Mouse (Mus musculus) MEL (cell line): ENCODE data around the gene Ddx19b. TPM values are rescaled to one million over a fixed set of nuclear protein-coding genes. Genes with fewer than 3 reads are reported as not detected.

Source experiments
- DNase-seq: peaks from one replicate; pipeline ENCODE4 v3.0.0; 2011; ENCODE audit warnings: low read depth, low spot score
- H3K27ac ChIP-seq: 2 replicates; pipeline ENCODE4 v1.5.1; 2012; ENCODE audit warnings: low read depth, mild to moderate bottlenecking, control low read depth, low read length, moderate library complexity; ENCODE audit not compliant: control insufficient read depth
- H3K27me3 ChIP-seq, 2 experiments: fragments of 150-350 bp in 1 of 2; sonication (generic) in 1 of 2; 2 replicates each; pipeline ENCODE4 v1.6.1; 2012; ENCODE audit warnings: low read length in 2 of 2, mild to moderate bottlenecking in 2 of 2, improper control_type of control experiment in 1 of 2, moderate library complexity in 1 of 2; ENCODE audit not compliant: insufficient read depth in 2 of 2, control insufficient read depth in 1 of 2
- H3K36me3 ChIP-seq, 2 experiments: 2 replicates each; pipeline ENCODE4 v1.6.1; 2012 to 2014; ENCODE audit warnings: low read length in 2 of 2, improper control_type of control experiment in 1 of 2, inconsistent platforms in 1 of 2, mild to moderate bottlenecking in 1 of 2; ENCODE audit not compliant: insufficient read depth in 2 of 2, control insufficient read depth in 1 of 2
- H3K4me1 ChIP-seq, 2 experiments: fragments of 150-350 bp in 1 of 2; sonication (generic) in 1 of 2; 2 replicates each; pipeline ENCODE4 v1.6.1; 2012; ENCODE audit warnings: low read length in 2 of 2, improper control_type of control experiment in 1 of 2, mild to moderate bottlenecking in 1 of 2; ENCODE audit not compliant: insufficient read depth in 2 of 2, control insufficient read depth in 1 of 2
- H3K4me3 ChIP-seq, 2 experiments: fragments of 150-350 bp in 1 of 2; sonication (generic) in 1 of 2; 2 replicates each; pipeline ENCODE4 v1.5.1; 2012; ENCODE audit warnings: low read depth in 2 of 2, low read length in 2 of 2, mild to moderate bottlenecking in 2 of 2, moderate library complexity in 2 of 2, control low read depth in 1 of 2, improper control_type of control experiment in 1 of 2; ENCODE audit not compliant: control insufficient read depth in 1 of 2, insufficient read depth in 1 of 2
- H3K79me2 ChIP-seq: 2 replicates; pipeline ENCODE4 v1.6.1; 2012; ENCODE audit warnings: mild to moderate bottlenecking, low read length, moderate library complexity; ENCODE audit not compliant: control insufficient read depth, poor library complexity, insufficient read depth
- H3K9ac ChIP-seq: 2 replicates; pipeline ENCODE4 v1.6.1; 2012; ENCODE audit warnings: low read depth, mild to moderate bottlenecking, control low read depth, low read length, moderate library complexity; ENCODE audit not compliant: control insufficient read depth, poor library complexity, severe bottlenecking
- H3K9me3 ChIP-seq: fragments of 150-350 bp; sonication (generic); replicated peaks from 2 replicates; pipeline ENCODE4 v1.6.1; 2012; ENCODE audit warnings: mild to moderate bottlenecking, low read length, improper control_type of control experiment, moderate library complexity; ENCODE audit not compliant: insufficient read depth
- BHLHE40 ChIP-seq: IDR thresholded peaks from 2 replicates; pipeline ENCODE4 v1.6.1; 2012; ENCODE audit warnings: low read depth, mild to moderate bottlenecking, inconsistent platforms, low read length, improper control_type of control experiment, borderline replicate concordance
- CHD2 ChIP-seq: IDR thresholded peaks from 2 replicates; pipeline ENCODE4 v1.6.1; 2011; ENCODE audit warnings: low read length, improper control_type of control experiment
- CTCF ChIP-seq, 3 experiments: IDR thresholded peaks in 2 of 3; conservative IDR thresholded peaks in 1 of 3; 2 replicates each; pipeline ENCODE4 v1.5.1; 2011 to 2012; ENCODE audit warnings: low read length in 3 of 3, low read depth in 2 of 3, mild to moderate bottlenecking in 2 of 3, improper control_type of control experiment in 1 of 3, inconsistent platforms in 1 of 3, mixed read lengths in 1 of 3, moderate library complexity in 1 of 3; ENCODE audit not compliant: control insufficient read depth in 1 of 3, insufficient read depth in 1 of 3, poor library complexity in 1 of 3, severe bottlenecking in 1 of 3
- E2F4 ChIP-seq: IDR thresholded peaks from 2 replicates; pipeline ENCODE4 v1.6.1; 2011; ENCODE audit warnings: low read depth, low read length, improper control_type of control experiment, borderline replicate concordance
- ELF1 ChIP-seq: IDR thresholded peaks from 2 replicates; pipeline ENCODE4 v1.6.1; 2014; ENCODE audit warnings: low read depth, mild to moderate bottlenecking, inconsistent platforms, low read length, improper control_type of control experiment, moderate library complexity
- EP300 ChIP-seq, 2 experiments: IDR thresholded peaks; 2 replicates each; pipeline ENCODE4 v1.6.1; 2011; ENCODE audit warnings: improper control_type of control experiment in 2 of 2, low read length in 2 of 2, low read depth in 1 of 2, mild to moderate bottlenecking in 1 of 2
- HCFC1 ChIP-seq: IDR thresholded peaks from 2 replicates; pipeline ENCODE4 v1.6.1; 2012; ENCODE audit warnings: low read depth, mild to moderate bottlenecking, inconsistent platforms, low read length, improper control_type of control experiment, moderate library complexity
- KAT2A ChIP-seq: conservative IDR thresholded peaks from 2 replicates; pipeline ENCODE4 v1.6.1; 2012; ENCODE audit warnings: low read depth, low read length, improper control_type of control experiment, inconsistent platforms
- MAFK ChIP-seq: IDR thresholded peaks from 2 replicates; pipeline ENCODE4 v1.6.1; 2011; ENCODE audit warnings: low read depth, mild to moderate bottlenecking, low read length, improper control_type of control experiment, borderline replicate concordance
- MAX ChIP-seq: IDR thresholded peaks from 2 replicates; pipeline ENCODE4 v1.6.1; 2011; ENCODE audit warnings: low read length, improper control_type of control experiment
- MAZ ChIP-seq: IDR thresholded peaks from 2 replicates; pipeline ENCODE4 v1.6.1; 2012; ENCODE audit warnings: low read depth, mild to moderate bottlenecking, inconsistent platforms, low read length, improper control_type of control experiment
- MXI1 ChIP-seq: IDR thresholded peaks from 2 replicates; pipeline ENCODE4 v1.6.1; 2011; ENCODE audit warnings: mild to moderate bottlenecking, low read depth, low read length, improper control_type of control experiment
- POLR2AphosphoS2 ChIP-seq: IDR thresholded peaks from 2 replicates; pipeline ENCODE4 v1.6.1; 2011; ENCODE audit warnings: low read length, improper control_type of control experiment
- POLR2AphosphoS5 ChIP-seq: IDR thresholded peaks from 2 replicates; pipeline ENCODE4 v1.6.1; 2012; ENCODE audit warnings: low read depth, borderline replicate concordance, mild to moderate bottlenecking, inconsistent platforms, low read length, moderate library complexity, mixed read lengths
- RAD21 ChIP-seq: IDR thresholded peaks from 2 replicates; pipeline ENCODE4 v1.6.1; 2011; ENCODE audit warnings: mild to moderate bottlenecking, low read depth, low read length, improper control_type of control experiment
- SIN3A ChIP-seq: IDR thresholded peaks from 2 replicates; pipeline ENCODE4 v1.6.1; 2012; ENCODE audit warnings: low read length, improper control_type of control experiment, inconsistent platforms
- SMC3 ChIP-seq: IDR thresholded peaks from 2 replicates; pipeline ENCODE4 v1.6.1; 2011; ENCODE audit warnings: low read depth, low read length, improper control_type of control experiment
- TCF12 ChIP-seq: IDR thresholded peaks from 2 replicates; pipeline ENCODE4 v1.6.1; 2014; ENCODE audit warnings: low read depth, mild to moderate bottlenecking, inconsistent platforms, low read length, improper control_type of control experiment, moderate library complexity
- USF1 ChIP-seq: IDR thresholded peaks from 2 replicates; pipeline ENCODE4 v1.6.1; 2014; ENCODE audit warnings: low read depth, mild to moderate bottlenecking, inconsistent platforms, low read length, improper control_type of control experiment, moderate library complexity
- ZKSCAN1 ChIP-seq: IDR thresholded peaks from 2 replicates; pipeline ENCODE4 v1.6.1; 2012; ENCODE audit warnings: low read depth, mild to moderate bottlenecking, inconsistent platforms, low read length, improper control_type of control experiment, moderate library complexity
- ZMIZ1 ChIP-seq: IDR thresholded peaks from 2 replicates; pipeline ENCODE4 v1.6.1; 2012; ENCODE audit warnings: low read depth, mild to moderate bottlenecking, inconsistent platforms, low read length, improper control_type of control experiment, moderate library complexity
- polyA plus RNA-seq, 2 experiments: library from polyadenylated mRNA; stranded (reverse) in 1 of 2; unstranded in 1 of 2; fragments of >175 nt in 1 of 2; fragments of >200 nt in 1 of 2; gene quantifications; 2 replicates each; pipeline versions ENCODE4 v1.2.1 to v1.2.4; 2012; ENCODE audit warnings: low replicate concordance in 2 of 2, low read depth in 1 of 2; ENCODE audit not compliant: insufficient read length in 2 of 2, insufficient read depth in 1 of 2, missing spikeins in 1 of 2
- total RNA-seq: library from RNA; depleted of rRNA; stranded (reverse); fragments of 300-350 nt; gene quantifications from 2 replicates; pipeline ENCODE4 v1.2.3, GENCODE M21; 2012

The Ddx19b gene
- total and polyA plus RNA-seq, 3 experiments = 18.1 to 112 (median 18.6) TPM

DNA sequence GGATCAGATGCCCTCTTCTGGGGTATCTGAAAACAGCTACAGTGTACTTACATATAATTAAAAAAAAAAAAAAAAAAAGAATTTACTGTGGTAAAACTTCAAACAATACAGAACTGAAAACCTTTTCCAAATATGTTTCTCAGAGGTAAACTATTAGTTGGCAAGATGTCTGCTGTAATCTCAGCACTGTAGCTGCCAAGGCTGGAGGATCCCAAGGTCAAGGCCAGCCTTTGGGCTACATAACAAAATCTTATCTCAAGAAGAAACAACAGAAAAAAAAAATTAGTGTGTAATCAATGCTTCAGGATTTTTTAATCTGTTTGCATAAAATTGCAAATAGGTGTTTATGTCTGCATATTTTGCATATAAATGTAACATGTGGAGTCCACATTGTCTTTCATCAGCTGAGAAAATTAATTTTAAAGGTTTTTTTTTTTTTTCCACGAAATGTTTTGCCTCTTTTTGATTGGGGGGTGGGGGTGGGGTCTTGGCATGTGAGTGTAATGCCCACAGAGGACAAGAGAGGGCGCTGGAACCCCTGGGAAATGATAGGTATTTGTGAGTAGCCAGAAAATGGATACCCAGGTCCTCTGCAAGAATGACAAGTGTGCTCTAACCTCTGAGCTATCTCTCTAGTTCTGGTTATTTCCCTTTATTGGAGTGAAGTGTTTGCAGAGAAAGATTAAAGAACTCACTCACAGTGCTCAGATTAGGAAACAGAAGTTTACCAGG is 12.6 kb upstream of the Ddx19b start:
- DNase-seq = peak; percentile 50
- Histone ChIP-seq H3K27ac (no peak overlapping the region), H3K27me3 (no peaks in the 10 kb centered on the region), H3K79me2 (peaks cover 7% of the 10 kb centered on the region; the same call in 1 of the 2 replicates), H3K4me3 (no peak overlapping the region), H3K9ac (no peak overlapping the region), H3K9me3 (no peaks in the 10 kb centered on the region), H3K36me3 (peaks cover 0 to 78% of the 10 kb centered on the region in 2 experiments; a peak in 3 of 4 replicates), H3K4me1 (no peaks in the 10 kb centered on the region)
- TF ChIP-seq SMC3 = peak; percentile 34; the same call in 1 of the 2 replicates
- TF ChIP-seq SIN3A = peak; percentile 45; the same call in 1 of the 2 replicates
- TF ChIP-seq USF1 = no peak
- peak; percentile 53 to 57 (median 55) for TF ChIP-seq CTCF (IDR thresholded peaks at IDR 0.05 in 2 of 3, conservative IDR thresholded peaks at IDR 0.05 in 1 of 3; ENCODE audit: control insufficient read depth in 1 of 3, insufficient read depth in 1 of 3, low read depth in 2 of 3, low read length in 3 of 3, poor library complexity in 1 of 3, severe bottlenecking in 1 of 3)
- TF ChIP-seq E2F4 = no peak
- no peak for TF ChIP-seq MXI1
- no peak for TF ChIP-seq CHD2
- no peak for TF ChIP-seq POLR2AphosphoS5
- TF ChIP-seq MAFK = no peak
- no peak for TF ChIP-seq ZKSCAN1
- TF ChIP-seq EP300 (IDR thresholded peaks at IDR 0.05; ENCODE audit: low read depth in 1 of 2, low read length in 2 of 2) = no peak
- TF ChIP-seq POLR2AphosphoS2 = no peak
- no peak for TF ChIP-seq ZMIZ1
- no peak for TF ChIP-seq KAT2A
- TF ChIP-seq HCFC1 = no peak
- no peak for TF ChIP-seq MAX
- no peak for TF ChIP-seq BHLHE40
- peak; percentile 5; the same call in 1 of the 2 replicates for TF ChIP-seq RAD21
- no peak for TF ChIP-seq TCF12
- TF ChIP-seq MAZ = no peak

DNA sequence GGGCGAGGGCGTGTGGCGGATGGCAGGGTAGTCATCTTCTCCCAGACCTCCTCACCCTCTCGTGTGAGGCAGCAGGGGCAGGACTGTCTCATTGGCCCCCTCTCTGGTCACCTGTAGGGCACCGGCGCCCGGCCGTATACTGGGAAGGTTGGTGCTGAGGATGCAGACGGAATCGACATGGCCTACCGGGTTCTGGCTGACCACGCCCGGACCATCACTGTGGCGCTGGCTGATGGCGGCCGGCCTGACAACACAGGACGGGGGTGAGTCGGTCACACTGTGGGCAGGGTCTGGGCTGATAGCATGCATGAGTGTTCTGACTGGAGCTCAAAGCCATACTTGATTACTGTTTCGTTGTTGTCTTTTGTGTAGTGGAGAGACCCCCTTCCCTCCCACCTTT is 11.0 kb upstream of the Ddx19b start:
- H3K9ac ChIP-seq = no peak overlapping the region
- TF ChIP-seq SMC3 (no peak), EP300 (IDR thresholded peaks at IDR 0.05; ENCODE audit: low read depth in 1 of 2, low read length in 2 of 2) (no peak), ZMIZ1 (no peak), ELF1 (no peak), MXI1 (no peak), BHLHE40 (no peak), MAX (no peak)
- peaks cover 16% of the 10 kb centered on the region for H3K79me2 ChIP-seq
- H3K4me1 ChIP-seq = no peaks in the 10 kb centered on the region
- H3K36me3 ChIP-seq = peaks cover 1 to 78% of the 10 kb centered on the region in 2 experiments
- no peak overlapping the region for H3K27ac ChIP-seq
- H3K27me3 ChIP-seq = no peaks in the 10 kb centered on the region
- H3K9me3 ChIP-seq = no peaks in the 10 kb centered on the region
- no peak overlapping the region for H3K4me3 ChIP-seq
- DNase-seq = no peak
